Mouse (Mus musculus): ENCODE measurements around the gene Zfp758. TPM values are rescaled to one million over a fixed set of nuclear protein-coding genes. Genes with fewer than 3 reads are reported as not detected.
"Not testable (repeated sequence)": the region's sequence is repeated elsewhere in the genome, so short reads cannot be mapped to it uniquely, and the experiment has no call there.

Gene Zfp758
- polyA plus RNA-seq (2012; ENCODE audit: insufficient read depth, insufficient read length, missing spikeins): 7.7 and 8.5 TPM in 2 replicates

- Histone ChIP-seq H3K4me3 (ENCODE audit: insufficient read depth, low read depth, low read length) (peak within 1 kb of the TSS; percentile 88), H3K27ac (replicated peaks; ENCODE audit: low read depth, low read length) (peak within 1 kb of the TSS; percentile 83)
- not testable (repeated sequence) for H3K4me1 ChIP-seq (ENCODE audit: control insufficient read depth, insufficient read depth, insufficient read length, low read length)
Measured at GRCm38 (mm10) chr17:22361101-22361781, at the start of gene Zfp758, which contains the start of gene Zfp944. Gene Zfp758 (plus strand): TSS chr17:22361453. Gene Zfp944 (minus strand): TSS chr17:22361400.

- peak overlapping the region; percentile 77 for H3K27ac ChIP-seq (replicated peaks; ENCODE audit: low read depth, low read length)
- H3K4me1 ChIP-seq (ENCODE audit: control insufficient read depth, insufficient read depth, insufficient read length, low read length): not testable (repeated sequence)
- H3K4me3 ChIP-seq (ENCODE audit: insufficient read depth, low read depth, low read length): peak overlapping the region; percentile 91
Measured at GRCm38 (mm10) chr17:22314219-22314618, 47.0 kb upstream of the Zfp758 start.

GRCm38 (mm10) chr17:22314730-22315226, 46.5 kb upstream of the Zfp758 start, which contains the start of gene CT030661.1:
Gene CT030661.1 (minus strand): TSS chr17:22314837.
- not testable (repeated sequence) for H3K4me1 ChIP-seq (ENCODE audit: control insufficient read depth, insufficient read depth, insufficient read length, low read length)
- peak within 1 kb of the TSS; percentile 91 for H3K4me3 ChIP-seq (ENCODE audit: insufficient read depth, low read depth, low read length)
- peak within 1 kb of the TSS; percentile 77 for H3K27ac ChIP-seq (replicated peaks; ENCODE audit: low read depth, low read length)

GRCm38 (mm10) chr17:22315247-22315646, 46.0 kb upstream of the Zfp758 start:
- H3K4me1 ChIP-seq (ENCODE audit: control insufficient read depth, insufficient read depth, insufficient read length, low read length); H3K27ac ChIP-seq (replicated peaks; ENCODE audit: low read depth, low read length): not testable (repeated sequence)
- H3K4me3 ChIP-seq (ENCODE audit: insufficient read depth, low read depth, low read length): peak overlapping the region; percentile 91

GRCm38 (mm10) chr17:22352794-22353193, 8.5 kb upstream of the Zfp758 start:
- Histone ChIP-seq H3K4me3 (ENCODE audit: insufficient read depth, low read depth, low read length) (no peak overlapping the region), H3K27ac (replicated peaks; ENCODE audit: low read depth, low read length) (no peak overlapping the region), H3K4me1 (ENCODE audit: control insufficient read depth, insufficient read depth, insufficient read length, low read length) (no peaks in the 10 kb centered on the region)

GRCm38 (mm10) chr17:22360572-22360971, 681 bp upstream of the Zfp758 start:
- H3K4me1 ChIP-seq (ENCODE audit: control insufficient read depth, insufficient read depth, insufficient read length, low read length): peaks cover 2% of the 10 kb centered on the region; the same call in 1 of the 2 replicates

GRCm38 (mm10) chr17:22363895-22364294, 2.6 kb downstream of the Zfp758 start:
- H3K4me1 ChIP-seq (ENCODE audit: control insufficient read depth, insufficient read depth, insufficient read length, low read length): peaks cover 2% of the 10 kb centered on the region; the same call in 1 of the 2 replicates
- H3K4me3 ChIP-seq (ENCODE audit: insufficient read depth, low read depth, low read length): no peak overlapping the region
- H3K27ac ChIP-seq (replicated peaks; ENCODE audit: low read depth, low read length): no peak overlapping the region

More at GRCm38 (mm10) chr17:22360572-22360971, 681 bp upstream of the Zfp758 start:
- Histone ChIP-seq H3K27ac (replicated peaks; ENCODE audit: low read depth, low read length) (no peak overlapping the region), H3K4me3 (ENCODE audit: insufficient read depth, low read depth, low read length) (peak overlapping the region; percentile 60)

GRCm38 (mm10) chr17:22410756-22411155, 49.5 kb downstream of the Zfp758 start:
- no peaks in the 10 kb centered on the region for H3K4me1 ChIP-seq (ENCODE audit: control insufficient read depth, insufficient read depth, insufficient read length, low read length)
- no peak overlapping the region for H3K27ac ChIP-seq (replicated peaks; ENCODE audit: low read depth, low read length)
- H3K4me3 ChIP-seq (ENCODE audit: insufficient read depth, low read depth, low read length): no peak overlapping the region

- Histone ChIP-seq H3K27ac (replicated peaks; ENCODE audit: low read depth, low read length) (no peak overlapping the region), H3K4me3 (ENCODE audit: insufficient read depth, low read depth, low read length) (no peak overlapping the region), H3K4me1 (ENCODE audit: control insufficient read depth, insufficient read depth, insufficient read length, low read length) (no peaks in the 10 kb centered on the region)
Measured at GRCm38 (mm10) chr17:22417510-22417909, 56.3 kb downstream of the Zfp758 start.

GRCm38 (mm10) chr17:22423952-22424617, 62.8 kb downstream of the Zfp758 start, which contains the start of gene Zfp946:
Gene Zfp946 (plus strand): TSS chr17:22424222.
- H3K4me3 ChIP-seq (ENCODE audit: insufficient read depth, low read depth, low read length): peak within 1 kb of the TSS; percentile 100
- no peaks in the 10 kb centered on the region for H3K4me1 ChIP-seq (ENCODE audit: control insufficient read depth, insufficient read depth, insufficient read length, low read length)
- peak within 1 kb of the TSS; percentile 74 for H3K27ac ChIP-seq (replicated peaks; ENCODE audit: low read depth, low read length)

GRCm38 (mm10) chr17:22424636-22425354, 63.5 kb downstream of the Zfp758 start:
- Histone ChIP-seq H3K4me1 (ENCODE audit: control insufficient read depth, insufficient read depth, insufficient read length, low read length) (no peaks in the 10 kb centered on the region), H3K27ac (replicated peaks; ENCODE audit: low read depth, low read length) (no peak overlapping the region; the same call in 1 of the 2 replicates), H3K4me3 (ENCODE audit: insufficient read depth, low read depth, low read length) (peak overlapping the region; percentile 100)

Other genes with a start within 250 kb of the Zfp758 start
- gene Zfp947, start 195.3 kb upstream of the Zfp758 start, polyA plus RNA-seq (2012; ENCODE audit: insufficient read depth, insufficient read length, missing spikeins): 1.9 and 2.1 TPM in 2 replicates
- 3.3 and 3.4 TPM in 2 replicates for gene Zfp994, start 135.8 kb upstream of the Zfp758 start, polyA plus RNA-seq (2012; ENCODE audit: insufficient read depth, insufficient read length, missing spikeins)
- gene CT030661.1, start 46.6 kb upstream of the Zfp758 start, polyA plus RNA-seq (2012; ENCODE audit: insufficient read depth, insufficient read length, missing spikeins): 10.3 and 11.9 TPM in 2 replicates
- gene Zfp944, start 53 bp upstream of the Zfp758 start, polyA plus RNA-seq (2012; ENCODE audit: insufficient read depth, insufficient read length, missing spikeins): 4.4 and 5.9 TPM in 2 replicates
- 8.5 and 9.1 TPM in 2 replicates for gene Zfp946, start 62.8 kb downstream of the Zfp758 start, polyA plus RNA-seq (2012; ENCODE audit: insufficient read depth, insufficient read length, missing spikeins)
- not detected in 2 replicates for gene Vmn2r111, start 212.0 kb downstream of the Zfp758 start, polyA plus RNA-seq (2012; ENCODE audit: insufficient read depth, insufficient read length, missing spikeins)
- gene Vmn2r112, start 239.5 kb downstream of the Zfp758 start, polyA plus RNA-seq (2012; ENCODE audit: insufficient read depth, insufficient read length, missing spikeins): not detected in 2 replicates

All from brown adipose tissue, adult 24 weeks (tissue).